Mouse (Mus musculus): ENCODE data around the gene Hyal6. TPM values are rescaled to one million over a fixed set of nuclear protein-coding genes. Genes with fewer than 3 reads are reported as not detected.

Gene Hyal6
- total RNA-seq (2021), result not detected
- long read RNA-seq, experiment 1, result 0 reads
- long read RNA-seq, experiment 2, result 0 reads

GRCm38 (mm10) chr6:24732945-24733344, at the start of gene Hyal6:
TSS of gene Hyal6 (plus strand) at chr6:24733245.
- Histone ChIP-seq H3K4me3 (no peak within 1 kb of the TSS), H3K27ac (no peak within 1 kb of the TSS)
- DNase-seq (ENCODE audit: low spot score in 2 of 2), result no peak
- no peak for TF ChIP-seq CTCF (conservative IDR thresholded peaks at IDR 0.05)

DNA sequence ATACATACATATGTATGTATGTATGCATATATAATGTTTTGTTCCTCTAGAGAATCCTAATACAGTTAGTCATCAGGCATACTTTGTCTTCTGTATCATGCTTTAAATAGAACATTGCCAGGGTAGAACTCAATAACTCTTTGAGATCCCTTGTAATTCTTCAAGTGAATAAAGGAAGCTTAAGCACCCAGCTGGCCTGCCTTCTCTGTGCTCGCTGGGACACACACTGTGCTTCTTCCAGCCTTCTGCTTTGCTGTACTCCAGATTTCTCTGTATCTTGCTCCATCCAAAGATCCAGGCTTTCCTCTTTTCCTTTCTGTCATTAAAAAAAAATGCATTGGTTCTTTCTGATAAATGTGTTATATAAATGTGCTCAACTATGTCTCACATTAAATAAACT, 45.2 kb upstream of the Hyal6 start:
- H3K4me3 ChIP-seq, result no peak overlapping the region
- peak overlapping the region; percentile 81 for H3K27ac ChIP-seq
- TF ChIP-seq CTCF (conservative IDR thresholded peaks at IDR 0.05), result no peak
- DNase-seq (ENCODE audit: low spot score in 2 of 2), result peak; percentile 16 to 29

DNA sequence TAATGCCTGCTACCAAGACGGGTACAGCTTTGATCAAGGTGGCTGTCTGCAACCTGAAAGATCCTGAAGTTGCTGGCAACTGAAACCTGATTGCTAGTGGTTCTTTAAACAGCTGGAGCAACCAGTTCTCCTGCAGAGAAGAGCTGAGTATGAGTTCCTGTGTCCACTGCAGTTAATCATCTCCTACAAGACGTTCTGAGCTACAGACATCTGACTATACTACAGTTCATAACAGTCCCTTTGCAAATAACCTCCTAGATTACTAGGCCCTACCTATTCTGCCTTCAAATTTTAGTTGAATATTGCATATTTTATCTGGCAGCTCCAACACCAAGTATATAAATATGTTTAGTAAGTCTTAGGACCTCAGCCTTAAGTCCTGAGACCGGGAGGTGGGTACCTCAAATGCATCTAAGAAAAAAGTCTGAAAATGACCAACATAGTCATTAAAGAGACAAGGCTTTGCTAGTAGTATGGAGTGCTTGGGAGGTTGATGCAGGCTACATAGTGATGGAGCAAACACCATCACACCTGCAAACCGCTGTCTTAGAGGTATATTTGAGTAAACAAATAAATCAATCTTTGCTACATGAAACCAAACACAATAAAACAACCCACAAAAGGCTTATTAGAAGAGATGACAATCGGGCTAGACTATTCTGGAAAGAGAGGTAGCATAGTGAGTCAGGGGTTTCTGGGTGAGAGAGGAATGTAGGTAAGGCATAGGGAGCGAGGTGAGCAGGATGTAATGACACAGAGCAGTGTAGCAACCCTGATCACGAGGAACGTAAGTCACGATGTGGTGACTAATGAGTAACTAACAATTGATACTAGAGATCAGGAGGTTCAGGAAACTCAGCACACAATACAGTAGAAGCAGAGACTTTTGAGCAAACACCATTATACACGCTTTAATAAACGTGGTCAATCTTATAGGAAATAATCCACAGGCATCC, 38.3 kb upstream of the Hyal6 start:
- DNase-seq (ENCODE audit: low spot score in 2 of 2), result no peak
- no peak overlapping the region for H3K4me3 ChIP-seq
- H3K27ac ChIP-seq, result no peak overlapping the region
- no peak for TF ChIP-seq CTCF (conservative IDR thresholded peaks at IDR 0.05)

DNA sequence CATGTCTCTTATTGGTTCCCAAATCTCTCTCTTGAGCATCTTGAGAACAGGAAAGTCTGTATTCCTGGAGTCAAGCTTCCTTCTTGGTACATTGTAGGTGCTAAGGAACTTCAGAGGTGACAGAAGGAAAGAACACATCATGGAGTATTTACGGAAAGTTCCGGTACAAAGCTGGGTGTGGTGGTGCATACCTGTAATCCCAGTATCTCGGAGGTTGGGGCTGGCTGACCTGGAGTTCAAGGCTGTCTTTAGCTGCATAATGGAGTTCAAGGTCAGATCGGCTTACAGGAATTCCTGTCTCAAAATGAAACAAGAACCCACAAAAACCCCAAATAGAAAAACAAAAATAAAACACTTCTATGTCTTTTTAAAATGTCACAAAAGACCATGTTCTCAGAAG, 36.9 kb upstream of the Hyal6 start:
- no peak for DNase-seq (ENCODE audit: low spot score in 2 of 2)
- Histone ChIP-seq H3K27ac (no peak overlapping the region), H3K4me3 (no peak overlapping the region)
- no peak for TF ChIP-seq CTCF (conservative IDR thresholded peaks at IDR 0.05)

DNA sequence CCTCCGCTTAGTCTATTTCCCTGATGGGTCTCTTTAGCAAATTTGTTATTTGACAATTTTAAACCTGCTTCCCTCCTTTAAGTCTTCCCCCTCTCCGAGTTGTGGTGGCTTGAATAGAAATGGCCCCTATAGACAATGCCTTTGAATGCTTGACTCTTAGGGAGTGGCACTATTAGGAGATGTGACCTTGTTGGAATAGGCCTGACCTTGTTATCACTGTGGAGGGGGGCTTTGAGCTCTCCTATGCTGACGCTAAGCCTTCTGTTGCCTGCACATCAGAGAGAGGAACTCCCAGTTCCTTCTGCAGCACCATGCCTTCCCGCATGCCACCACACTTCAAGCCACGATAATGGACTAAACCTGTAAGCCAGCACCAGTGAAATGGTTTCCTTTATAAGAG, 35.8 kb upstream of the Hyal6 start:
- no peak overlapping the region for H3K4me3 ChIP-seq
- no peak for DNase-seq (ENCODE audit: low spot score in 2 of 2)
- no peak overlapping the region for H3K27ac ChIP-seq
- TF ChIP-seq CTCF (conservative IDR thresholded peaks at IDR 0.05), result no peak

DNA sequence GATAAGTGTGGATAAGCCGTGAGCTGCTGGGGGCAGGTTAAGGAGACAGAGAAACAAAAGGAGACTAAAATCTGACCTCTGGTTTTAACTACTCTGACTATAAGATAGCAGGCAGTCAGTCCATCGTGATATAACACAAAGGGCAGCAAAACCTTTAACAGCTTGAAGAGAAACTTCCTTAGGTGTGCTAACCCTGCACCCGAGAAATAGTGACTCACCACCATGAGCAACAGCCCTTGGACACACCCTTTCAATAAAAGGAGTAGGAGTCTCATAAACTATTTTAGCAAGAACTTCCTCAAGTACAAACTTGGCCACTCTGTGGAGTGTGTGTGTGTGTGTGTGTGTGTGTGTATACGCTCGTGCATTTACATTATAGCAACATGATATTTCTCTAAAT, 26.0 kb upstream of the Hyal6 start:
- TF ChIP-seq CTCF (conservative IDR thresholded peaks at IDR 0.05), result no peak
- no peak overlapping the region for H3K4me3 ChIP-seq
- H3K27ac ChIP-seq, result no peak overlapping the region
- DNase-seq (ENCODE audit: low spot score in 2 of 2), result no peak

- TF ChIP-seq CTCF (conservative IDR thresholded peaks at IDR 0.05), result no peak
- H3K27ac ChIP-seq, result no peak overlapping the region
- DNase-seq (ENCODE audit: low spot score in 2 of 2), result no peak
- H3K4me3 ChIP-seq, result no peak overlapping the region
Measured at GRCm38 (mm10) chr6:24707499-24707898, 25.5 kb upstream of the Hyal6 start.

GRCm38 (mm10) chr6:24721317-24722099, 11.5 kb upstream of the Hyal6 start:
- peak; percentile 79 for TF ChIP-seq CTCF (conservative IDR thresholded peaks at IDR 0.05)
- Histone ChIP-seq H3K4me3 (peak overlapping the region; percentile 1; the same call in 1 of the 2 replicates), H3K27ac (no peak overlapping the region)
- DNase-seq (ENCODE audit: low spot score in 2 of 2), result peak; percentile 29 to 53

GRCm38 (mm10) chr6:24728130-24728529, 4.9 kb upstream of the Hyal6 start:
- Histone ChIP-seq H3K4me3 (no peak overlapping the region), H3K27ac (no peak overlapping the region)
- TF ChIP-seq CTCF (conservative IDR thresholded peaks at IDR 0.05), result no peak
- DNase-seq (ENCODE audit: low spot score in 2 of 2), result no peak

DNA sequence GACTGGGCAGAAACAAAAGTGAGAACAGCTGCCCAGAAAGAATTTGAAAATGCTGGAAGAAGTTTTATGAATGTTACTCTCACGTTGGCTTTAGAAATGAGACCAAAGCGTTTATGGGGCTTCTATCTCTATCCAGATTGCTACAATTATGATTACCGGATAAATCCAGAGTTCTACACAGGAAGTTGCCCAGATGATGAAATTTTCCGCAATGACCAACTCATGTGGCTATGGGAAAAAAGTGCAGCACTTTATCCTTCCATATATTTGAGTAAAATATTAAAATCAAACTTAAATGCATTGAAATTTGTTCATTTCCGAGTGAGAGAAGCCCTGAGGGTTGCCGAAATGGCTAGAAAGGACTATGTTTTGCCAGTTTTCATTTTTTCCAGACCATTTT, 1.5 kb downstream of the Hyal6 start:
- H3K4me3 ChIP-seq, result no peak overlapping the region
- no peak overlapping the region for H3K27ac ChIP-seq
- TF ChIP-seq CTCF (conservative IDR thresholded peaks at IDR 0.05), result no peak
- no peak for DNase-seq (ENCODE audit: low spot score in 2 of 2)

DNA sequence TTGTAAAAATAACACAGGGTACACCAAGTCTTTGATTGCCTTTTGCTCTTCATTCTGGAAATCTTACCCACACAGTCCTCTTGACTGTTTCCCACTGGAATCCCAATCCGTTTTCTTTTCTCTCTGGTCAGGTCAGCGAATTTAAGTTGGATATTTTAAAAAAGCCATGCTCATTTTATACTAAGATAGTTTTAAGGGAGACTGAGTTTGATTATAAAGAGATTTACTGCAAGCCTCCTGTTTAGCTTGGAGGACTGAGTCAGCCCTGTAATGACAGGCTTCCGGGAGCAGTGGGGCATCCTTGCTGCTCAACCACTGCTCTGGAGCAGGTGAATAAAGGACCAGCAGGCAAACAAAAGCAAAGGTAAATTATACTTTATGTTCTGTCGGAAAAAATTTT, 15.0 kb downstream of the Hyal6 start, which contains the start of gene Hyal4:
Gene Hyal4, plus strand, starts transcription at position 301 of the 400 bp plus-strand sequence.
- no peak for DNase-seq (ENCODE audit: low spot score in 2 of 2)
- TF ChIP-seq CTCF (conservative IDR thresholded peaks at IDR 0.05), result no peak
- H3K27ac ChIP-seq, result no peak within 1 kb of the TSS
- H3K4me3 ChIP-seq, result no peak within 1 kb of the TSS

DNA sequence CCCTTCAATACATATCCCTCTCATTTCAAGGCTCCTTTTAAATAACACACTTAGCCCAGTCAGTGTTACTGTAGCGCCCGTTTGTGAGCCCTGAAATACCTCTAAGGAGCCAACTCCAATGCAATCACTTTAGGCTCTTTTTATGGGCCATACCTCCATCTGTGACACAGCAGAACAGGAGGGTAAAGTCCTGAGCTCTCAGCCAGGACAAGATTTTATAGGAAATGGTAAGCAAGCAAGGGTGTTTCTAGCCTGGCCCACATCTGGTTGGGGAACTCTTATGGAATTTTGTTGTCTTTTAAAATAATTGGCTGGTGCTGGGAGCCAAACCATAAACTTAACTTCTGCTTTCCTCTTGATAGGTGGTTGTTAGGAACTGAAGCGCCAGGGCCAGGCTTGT, 26.2 kb downstream of the Hyal6 start:
- Histone ChIP-seq H3K27ac (no peak overlapping the region), H3K4me3 (no peak overlapping the region)
- no peak for DNase-seq (ENCODE audit: low spot score in 2 of 2)
- no peak for TF ChIP-seq CTCF (conservative IDR thresholded peaks at IDR 0.05)

DNA sequence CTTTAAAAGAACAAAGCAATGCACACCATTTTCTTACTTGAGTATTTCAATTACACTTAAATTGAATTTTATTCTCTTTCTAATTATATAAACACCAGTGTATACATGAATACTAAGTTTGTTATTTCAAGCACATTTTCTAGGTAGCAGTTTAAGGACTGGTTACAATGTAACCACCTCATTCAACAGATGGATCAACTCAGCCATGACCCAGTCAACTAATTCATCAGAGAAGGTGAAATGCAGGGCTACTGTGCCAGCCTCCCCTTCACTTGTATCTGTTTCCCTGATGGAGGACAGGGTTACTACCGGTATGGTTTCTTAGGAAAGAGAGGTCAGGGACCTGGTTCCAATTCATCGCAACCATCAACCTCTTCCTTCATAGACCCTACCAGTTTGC, 33.2 kb downstream of the Hyal6 start:
- Histone ChIP-seq H3K27ac (no peak overlapping the region), H3K4me3 (no peak overlapping the region)
- no peak for DNase-seq (ENCODE audit: low spot score in 2 of 2)
- no peak for TF ChIP-seq CTCF (conservative IDR thresholded peaks at IDR 0.05)

All from layer of hippocampus, adult 2 months (tissue).